Mouse (Mus musculus) spleen, embryonic (tissue): ENCODE data around the gene Gm11239.
"Not testable (repeated sequence)": the region's sequence is repeated elsewhere in the genome, so short reads cannot be mapped to it uniquely, and the experiment has no call there.

Experiments
- CTCF ChIA-PET: fragments of 350-600 bp; sonication (Branson Sonifier 250); formaldehyde crosslinking; loops from one replicate; lab custom pipeline; 2022; lab: Charles Lee

The Gm11239 gene

GRCm38 (mm10) chr4:73668054-73668453 is at the start of gene Gm11239:
Gene Gm11239 (plus strand): TSS chr4:73668354.
- CTCF ChIA-PET: not testable (repeated sequence)

GRCm38 (mm10) chr4:73622684-73623083 is 45.5 kb upstream of the Gm11239 start, which contains the start of gene Gm11237:
Gene Gm11237 (plus strand): TSS chr4:73622984.
- CTCF ChIA-PET: not testable (repeated sequence)

- CTCF ChIA-PET: not testable (repeated sequence)
Measured at GRCm38 (mm10) chr4:73637821-73638220, 30.3 kb upstream of the Gm11239 start, which contains the start of gene Gm11236. Gene Gm11236 (plus strand): TSS chr4:73638121.

- CTCF ChIA-PET: not testable (repeated sequence)
Measured at GRCm38 (mm10) chr4:73661864-73662263, 6.3 kb upstream of the Gm11239 start.

GRCm38 (mm10) chr4:73683216-73683615 is 15.1 kb downstream of the Gm11239 start, which contains the start of gene Gm428:
Gene Gm428 (plus strand): TSS chr4:73683516.
- CTCF ChIA-PET: not testable (repeated sequence)

- CTCF ChIA-PET: no interaction called here
Measured at GRCm38 (mm10) chr4:73718761-73719160, 50.6 kb downstream of the Gm11239 start.

- CTCF ChIA-PET: interaction anchor here (0.6 kb wide), 1 partner anchor 11 kb away, joined by 3 read pairs; no protein-coding TSS in a partner anchor
Measured at GRCm38 (mm10) chr4:73719819-73720218, 51.7 kb downstream of the Gm11239 start.
